24 mouse cellular contexts compared by ENCODE assay signal in the genomic region with DNA sequence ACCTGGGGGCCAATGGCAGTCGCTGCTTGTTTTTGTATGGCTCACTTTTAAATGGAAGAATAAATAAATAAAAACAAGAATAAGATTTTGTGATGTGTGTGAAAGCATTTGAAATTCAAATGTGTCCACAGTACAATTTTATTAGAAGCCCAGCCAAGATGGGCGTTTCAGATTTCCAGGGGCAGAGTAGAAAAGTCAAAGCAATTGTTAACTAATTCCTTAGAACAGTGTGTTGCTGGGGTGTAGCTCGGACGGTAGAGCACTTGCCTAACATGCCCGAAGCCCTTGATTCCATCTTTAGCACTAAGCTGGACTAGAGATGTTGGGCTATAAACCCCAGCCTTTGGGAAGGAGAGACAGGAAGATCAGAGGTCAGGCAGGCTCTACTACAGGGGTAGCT.
DNase-seq lines count a peak whose midpoint lies in the region; ATAC-seq and TF ChIP-seq lines count a peak whose summit lies in the region.
"Had no signal": no experiment of that assay in that cellular context is flagged by ENCODE, and none has a peak within 500 bp of the region (broad histone marks: within the 10 kb centered on the region; RNA-seq: fewer than 3 reads in every experiment).

No protein-coding gene starts in this region.

- no peak overlapping the region for H3K27ac ChIP-seq in lung, embryonic 14.5 days (ENCODE audit: low read depth)
- peak overlapping the region; percentile 94 for H3K27ac ChIP-seq in kidney, adult 2 months (ENCODE audit: insufficient read depth, low read depth, low read length)
- H3K27ac ChIP-seq in kidney, postnatal 0 days = peak overlapping the region; percentile 82
- no peak overlapping the region for H3K27ac ChIP-seq in limb, embryonic 10.5 days
- H3K27ac ChIP-seq: embryonic facial prominence, embryonic 10.5 days; forebrain, embryonic 15.5 days; hindbrain, embryonic 12.5 days; limb, embryonic 13.5 days; liver, embryonic 12.5 days; midbrain, embryonic 13.5 days; neural tube, embryonic 12.5 days had no signal

- no peak overlapping the region for H3K4me2 ChIP-seq in lung, embryonic 14.5 days
- peak overlapping the region; percentile 14; the same call in 1 of the 2 replicates for H3K4me2 ChIP-seq in kidney, postnatal 0 days (ENCODE audit: low read length)
- H3K4me2 ChIP-seq: forebrain, embryonic 15.5 days; heart, embryonic 12.5 days; hindbrain, embryonic 12.5 days; limb, embryonic 13.5 days; liver, embryonic 12.5 days; midbrain, embryonic 13.5 days; neural tube, embryonic 12.5 days had no signal

- DNase-seq in lung, embryonic 14.5 days = peak; percentile 16
- DNase-seq in lung, postnatal 14 days = no peak
- DNase-seq in kidney, adult 2 months = peak; percentile 85
- DNase-seq in kidney, postnatal 0 days (ENCODE audit: low spot score) = no peak
- no peak for DNase-seq in limb, embryonic 10.5 days (ENCODE audit: low spot score)
- DNase-seq in spleen, postnatal 4 days (ENCODE audit: low spot score in 2 of 2) = no peak
- no peak for DNase-seq in thymus, postnatal 4 days
- DNase-seq: adrenal gland, postnatal 25 days; cerebellum, postnatal 10 days; gastrocnemius, postnatal 10 days; heart, adult 11 months; heart, postnatal 10 days; layer of hippocampus, postnatal 36 days; lung, adult 18-20 months; right cerebral cortex, postnatal 25 days; spleen, adult 18-20 months had no signal

- peaks cover 10% of the 10 kb centered on the region for H3K4me1 ChIP-seq in lung, embryonic 14.5 days (ENCODE audit: insufficient read depth)
- H3K4me1 ChIP-seq in kidney, adult 2 months (ENCODE audit: control insufficient read depth, insufficient read depth, low read length) = peaks cover 31% of the 10 kb centered on the region
- H3K4me1 ChIP-seq in kidney, postnatal 0 days (replicated peaks; ENCODE audit: insufficient read depth, low read length) = peaks cover 9% of the 10 kb centered on the region; the same call in 1 of the 2 replicates
- no peaks in the 10 kb centered on the region for H3K4me1 ChIP-seq in limb, embryonic 10.5 days
- H3K4me1 ChIP-seq: embryonic facial prominence, embryonic 10.5 days; liver, embryonic 12.5 days had no signal

- no peaks in the 10 kb centered on the region for H3K9me3 ChIP-seq in lung, embryonic 14.5 days (ENCODE audit: low read depth, low read length)
- no peaks in the 10 kb centered on the region for H3K9me3 ChIP-seq in kidney, postnatal 0 days (replicated peaks; ENCODE audit: low read length)
- no peaks in the 10 kb centered on the region for H3K9me3 ChIP-seq in limb, embryonic 10.5 days (replicated peaks)
- H3K9me3 ChIP-seq: embryonic facial prominence, embryonic 10.5 days; hindbrain, embryonic 12.5 days; midbrain, embryonic 13.5 days; neural tube, embryonic 12.5 days had no signal

- no peaks in the 10 kb centered on the region for H3K27me3 ChIP-seq in lung, embryonic 14.5 days (ENCODE audit: insufficient read depth, low read length)
- H3K27me3 ChIP-seq in kidney, adult 2 months (replicated peaks; ENCODE audit: control insufficient read depth, insufficient read depth, low read length) = no peaks in the 10 kb centered on the region
- H3K27me3 ChIP-seq in kidney, postnatal 0 days (ENCODE audit: insufficient read depth, low read length) = no peaks in the 10 kb centered on the region
- H3K27me3 ChIP-seq in limb, embryonic 10.5 days (ENCODE audit: low read depth, poor library complexity, severe bottlenecking) = no peaks in the 10 kb centered on the region
- H3K27me3 ChIP-seq: forebrain, embryonic 15.5 days; heart, embryonic 12.5 days; hindbrain, embryonic 12.5 days; limb, embryonic 13.5 days; liver, embryonic 12.5 days; midbrain, embryonic 13.5 days; neural tube, embryonic 12.5 days had no signal

- 50% methylated on average over 5 of the region's 5 CpGs for whole genome bisulfite sequencing in lung, embryonic 14.5 days
- 35% methylated on average over 5 of the region's 5 CpGs for WGBS in kidney, adult 2 months
- WGBS in kidney, postnatal 0 days = 39% methylated on average over 5 of the region's 5 CpGs
- 86% methylated on average over 5 of the region's 5 CpGs for WGBS in limb, embryonic 10.5 days

- H3K36me3 ChIP-seq in lung, embryonic 14.5 days (ENCODE audit: insufficient read depth) = no peaks in the 10 kb centered on the region
- no peaks in the 10 kb centered on the region; the same call in 1 of the 2 replicates for H3K36me3 ChIP-seq in kidney, adult 2 months (ENCODE audit: control insufficient read depth, insufficient read depth, low read length)
- H3K36me3 ChIP-seq in kidney, postnatal 0 days (ENCODE audit: insufficient read depth, low read length) = no peaks in the 10 kb centered on the region
- H3K36me3 ChIP-seq in limb, embryonic 10.5 days = no peaks in the 10 kb centered on the region
- H3K36me3 ChIP-seq: embryonic facial prominence, embryonic 10.5 days; heart, embryonic 12.5 days; limb, embryonic 13.5 days; liver, embryonic 12.5 days; midbrain, embryonic 13.5 days; neural tube, embryonic 12.5 days had no signal

- H3K9ac ChIP-seq in lung, embryonic 14.5 days = no peak overlapping the region
- H3K9ac ChIP-seq in kidney, postnatal 0 days (ENCODE audit: low read depth, low read length) = no peak overlapping the region
- H3K9ac ChIP-seq: forebrain, embryonic 15.5 days; heart, embryonic 12.5 days; hindbrain, embryonic 12.5 days; limb, embryonic 13.5 days; liver, embryonic 12.5 days; midbrain, embryonic 13.5 days; neural tube, embryonic 12.5 days had no signal

- H3K4me3 ChIP-seq in lung, embryonic 14.5 days (ENCODE audit: low read depth, low read length) = no peak overlapping the region
- no peak overlapping the region for H3K4me3 ChIP-seq in kidney, adult 2 months (ENCODE audit: insufficient read depth, low read depth, low read length)
- H3K4me3 ChIP-seq in kidney, postnatal 0 days (replicated peaks; ENCODE audit: low read depth, low read length) = no peak overlapping the region
- no peak overlapping the region for H3K4me3 ChIP-seq in limb, embryonic 10.5 days
- H3K4me3 ChIP-seq: embryonic facial prominence, embryonic 10.5 days; forebrain, embryonic 15.5 days; heart, embryonic 12.5 days; hindbrain, embryonic 12.5 days; limb, embryonic 13.5 days; liver, embryonic 12.5 days; midbrain, embryonic 13.5 days; neural tube, embryonic 12.5 days had no signal

- no peak for TF ChIP-seq POLR2A in kidney, adult 2 months (IDR thresholded peaks at IDR 0.05; ENCODE audit: low read depth, low read length)

- no peak for TF ChIP-seq CTCF in lung, embryonic 14.5 days (IDR thresholded peaks at IDR 0.05; ENCODE audit: low read depth)
- no peak for TF ChIP-seq CTCF in kidney, adult 2 months (conservative IDR thresholded peaks at IDR 0.05; ENCODE audit: insufficient read depth, insufficient read length, low read depth, low read length)
- no peak for TF ChIP-seq CTCF in kidney, postnatal 0 days (IDR thresholded peaks at IDR 0.05; ENCODE audit: low read depth)

- no peak for ATAC-seq in lung, embryonic 14.5 days (ENCODE audit: insufficient read depth)
- no peak for ATAC-seq in kidney, postnatal 0 days (replicated peaks; ENCODE audit: low FRiP score, low read depth)
- ATAC-seq: forebrain, embryonic 15.5 days; liver, embryonic 12.5 days; midbrain, embryonic 13.5 days had no signal

Comparison
In these comparisons a context has a peak if more than half of its experiments do, and no peak if none do; other contexts are left out.
1. DNase-seq: peak in lung, embryonic 14.5 days (single experiment) and kidney, adult 2 months (single experiment); none in lung, postnatal 14 days (single experiment), kidney, postnatal 0 days (single experiment), limb, embryonic 10.5 days (single experiment), spleen, postnatal 4 days (0 of 2) and thymus, postnatal 4 days (single experiment).
2. H3K27ac ChIP-seq: peak in kidney, adult 2 months (single experiment) and kidney, postnatal 0 days (single experiment); none in lung, embryonic 14.5 days (single experiment) and limb, embryonic 10.5 days (single experiment).